Mouse (Mus musculus): Measurements from ENCODE around the gene Zbed4.
"Not testable (repeated sequence)": the region's sequence is repeated elsewhere in the genome, so short reads cannot be mapped to it uniquely, and the experiment has no call there.

- TF ChIP-seq CTCF (IDR thresholded peaks at IDR 0.05; ENCODE audit: control insufficient read depth, insufficient read depth, insufficient replicate concordance, low read depth, low read length); POLR2A (IDR thresholded peaks at IDR 0.05; ENCODE audit: control insufficient read depth, low read depth, low read length): not testable (repeated sequence)
These were observed 62.4 kb downstream of the Zbed4 start for GRCm38 (mm10) chr15:88813873-88814272.

Measured in testis, adult 2 months (tissue).